Mouse (Mus musculus) 416B (cell line): ENCODE results near the gene Nrxn3.

ENCODE experiments used
- DNase-seq: peaks from one replicate; pipeline ENCODE4 v3.0.0; 2011; ENCODE audit warnings: low read depth

Nrxn3 gene

GRCm38 (mm10) chr12:88931713-88932112 lies 209.0 kb downstream of the Nrxn3 start:
- no peak for DNase-seq

GRCm38 (mm10) chr12:88939679-88940078 lies 217.0 kb downstream of the Nrxn3 start:
- DNase-seq = no peak

- DNase-seq = no peak
Observed at GRCm38 (mm10) chr12:88944967-88945366, 222.3 kb downstream of the Nrxn3 start.

- DNase-seq = no peak
Observed at GRCm38 (mm10) chr12:88949870-88950269, 227.2 kb downstream of the Nrxn3 start.

GRCm38 (mm10) chr12:88952937-88953600 lies 230.4 kb downstream of the Nrxn3 start:
- no peak for DNase-seq

- no peak for DNase-seq
Observed at GRCm38 (mm10) chr12:88953801-88954200, 231.1 kb downstream of the Nrxn3 start.

- DNase-seq = no peak
Observed at GRCm38 (mm10) chr12:88957431-88957830, 234.8 kb downstream of the Nrxn3 start.

- DNase-seq = no peak
Observed at GRCm38 (mm10) chr12:88960817-88961216, 238.1 kb downstream of the Nrxn3 start.

GRCm38 (mm10) chr12:88966329-88966728 lies 243.7 kb downstream of the Nrxn3 start:
- DNase-seq = no peak

GRCm38 (mm10) chr12:88976621-88977020 lies 253.9 kb downstream of the Nrxn3 start:
- no peak for DNase-seq

- DNase-seq = no peak
Observed at GRCm38 (mm10) chr12:88983688-88984330, 261.1 kb downstream of the Nrxn3 start.

- DNase-seq = no peak
Observed at GRCm38 (mm10) chr12:88984375-88984774, 261.7 kb downstream of the Nrxn3 start.

GRCm38 (mm10) chr12:88984804-88985203 lies 262.1 kb downstream of the Nrxn3 start:
- no peak for DNase-seq

- peak; percentile 4 for DNase-seq
Observed at GRCm38 (mm10) chr12:88987046-88987445, 264.4 kb downstream of the Nrxn3 start.

- DNase-seq = no peak
Observed at GRCm38 (mm10) chr12:88990753-88991152, 268.1 kb downstream of the Nrxn3 start.

GRCm38 (mm10) chr12:88992141-88992540 lies 269.5 kb downstream of the Nrxn3 start:
- DNase-seq = peak; percentile 33

GRCm38 (mm10) chr12:88993788-88994187 lies 271.1 kb downstream of the Nrxn3 start:
- DNase-seq = no peak

GRCm38 (mm10) chr12:89016436-89016835 lies 293.8 kb downstream of the Nrxn3 start:
- no peak for DNase-seq

- DNase-seq = no peak
Observed at GRCm38 (mm10) chr12:89025180-89025579, 302.5 kb downstream of the Nrxn3 start.

- no peak for DNase-seq
Observed at GRCm38 (mm10) chr12:89035984-89036618, 313.4 kb downstream of the Nrxn3 start.

GRCm38 (mm10) chr12:89040151-89040550 lies 317.5 kb downstream of the Nrxn3 start:
- no peak for DNase-seq

GRCm38 (mm10) chr12:89041429-89042107 lies 318.9 kb downstream of the Nrxn3 start:
- DNase-seq = no peak

GRCm38 (mm10) chr12:89049279-89049678 lies 326.6 kb downstream of the Nrxn3 start:
- no peak for DNase-seq
